Mouse (Mus musculus): Measurements from ENCODE around the gene St6galnac1.
"Not testable (repeated sequence)": the region's sequence is repeated elsewhere in the genome, so short reads cannot be mapped to it uniquely, and the experiment has no call there.

St6galnac1 gene

DNA sequence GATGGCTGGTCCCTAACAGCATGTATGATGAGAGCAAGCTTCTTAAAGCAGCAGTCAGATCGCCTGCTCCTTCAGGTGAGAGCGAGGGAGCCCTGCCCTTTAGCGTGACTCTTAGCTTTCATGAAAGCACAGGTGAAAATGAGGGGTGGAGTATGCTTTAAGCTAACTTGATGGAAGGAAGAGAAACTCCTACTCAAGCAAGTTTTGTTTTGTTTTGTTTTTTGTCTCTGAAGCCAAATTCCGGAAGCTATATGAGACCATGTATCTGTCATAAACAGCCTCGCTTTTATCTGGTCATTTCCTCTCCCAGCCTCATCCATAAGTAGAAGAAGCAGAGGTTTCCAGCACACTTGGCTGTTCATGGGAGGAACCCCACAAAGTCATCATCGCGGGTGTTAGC lies at the start of gene St6galnac1:
Gene St6galnac1 (minus strand): TSS at position 101 of the 400 bp plus-strand sequence.
- no peak for DNase-seq (ENCODE audit: low spot score)

- not testable (repeated sequence) for DNase-seq (ENCODE audit: low spot score)
Measured at GRCm38 (mm10) chr11:116823885-116824284, 48.6 kb upstream of the St6galnac1 start.

GRCm38 (mm10) chr11:116823255-116823654 lies 47.9 kb upstream of the St6galnac1 start:
- no peak for DNase-seq (ENCODE audit: low spot score)

GRCm38 (mm10) chr11:116822626-116823025 lies 47.3 kb upstream of the St6galnac1 start:
- DNase-seq (ENCODE audit: low spot score), result no peak

GRCm38 (mm10) chr11:116822215-116822614 lies 46.9 kb upstream of the St6galnac1 start:
- no peak for DNase-seq (ENCODE audit: low spot score)

- DNase-seq (ENCODE audit: low spot score), result no peak
Measured at GRCm38 (mm10) chr11:116821057-116821940, 46.0 kb upstream of the St6galnac1 start.

- no peak for DNase-seq (ENCODE audit: low spot score)
Measured at GRCm38 (mm10) chr11:116819932-116820593, 44.8 kb upstream of the St6galnac1 start.

DNA sequence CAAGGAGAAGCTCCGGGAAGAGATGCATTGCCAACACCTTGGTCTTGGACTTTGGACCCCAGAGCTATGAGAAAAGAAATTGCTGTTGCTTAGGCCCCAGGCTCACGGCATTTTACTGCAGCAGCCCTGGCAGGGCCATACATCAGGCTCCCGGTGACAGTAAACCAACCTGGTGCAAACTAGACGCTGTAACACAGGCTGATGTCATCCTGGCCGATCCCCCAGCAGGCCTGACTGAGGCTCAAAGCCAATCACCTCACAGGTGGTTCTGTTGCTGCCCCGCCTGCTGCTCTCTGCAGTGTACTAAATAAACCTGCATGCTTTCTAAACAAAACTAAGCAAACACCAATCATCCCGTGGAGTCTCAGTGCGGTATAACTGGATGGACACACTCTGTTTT lies 43.4 kb upstream of the St6galnac1 start:
- no peak for DNase-seq (ENCODE audit: low spot score)

DNA sequence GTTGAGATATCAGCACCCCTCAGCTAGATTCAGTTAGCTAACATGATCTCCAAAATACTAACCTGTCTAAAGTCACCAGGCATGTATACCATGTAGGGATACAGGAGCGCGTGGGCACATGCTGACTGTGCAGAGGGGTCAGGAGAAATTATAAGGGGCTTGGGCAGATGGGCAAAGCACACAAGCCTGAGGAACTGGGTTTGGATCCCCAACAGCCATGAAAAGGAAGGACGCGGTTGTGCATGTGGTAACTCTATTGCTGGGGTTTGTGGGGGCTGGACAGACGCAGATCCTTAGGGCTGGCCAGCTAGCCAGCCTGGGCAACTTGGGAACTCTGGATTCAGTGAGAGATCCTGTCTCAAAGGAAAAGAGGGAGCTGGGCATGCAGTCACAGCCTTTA lies 42.3 kb upstream of the St6galnac1 start:
- DNase-seq (ENCODE audit: low spot score), result no peak

GRCm38 (mm10) chr11:116816769-116817168 lies 41.5 kb upstream of the St6galnac1 start:
- DNase-seq (ENCODE audit: low spot score), result no peak

GRCm38 (mm10) chr11:116814884-116815415 lies 39.6 kb upstream of the St6galnac1 start:
- DNase-seq (ENCODE audit: low spot score), result no peak

DNA sequence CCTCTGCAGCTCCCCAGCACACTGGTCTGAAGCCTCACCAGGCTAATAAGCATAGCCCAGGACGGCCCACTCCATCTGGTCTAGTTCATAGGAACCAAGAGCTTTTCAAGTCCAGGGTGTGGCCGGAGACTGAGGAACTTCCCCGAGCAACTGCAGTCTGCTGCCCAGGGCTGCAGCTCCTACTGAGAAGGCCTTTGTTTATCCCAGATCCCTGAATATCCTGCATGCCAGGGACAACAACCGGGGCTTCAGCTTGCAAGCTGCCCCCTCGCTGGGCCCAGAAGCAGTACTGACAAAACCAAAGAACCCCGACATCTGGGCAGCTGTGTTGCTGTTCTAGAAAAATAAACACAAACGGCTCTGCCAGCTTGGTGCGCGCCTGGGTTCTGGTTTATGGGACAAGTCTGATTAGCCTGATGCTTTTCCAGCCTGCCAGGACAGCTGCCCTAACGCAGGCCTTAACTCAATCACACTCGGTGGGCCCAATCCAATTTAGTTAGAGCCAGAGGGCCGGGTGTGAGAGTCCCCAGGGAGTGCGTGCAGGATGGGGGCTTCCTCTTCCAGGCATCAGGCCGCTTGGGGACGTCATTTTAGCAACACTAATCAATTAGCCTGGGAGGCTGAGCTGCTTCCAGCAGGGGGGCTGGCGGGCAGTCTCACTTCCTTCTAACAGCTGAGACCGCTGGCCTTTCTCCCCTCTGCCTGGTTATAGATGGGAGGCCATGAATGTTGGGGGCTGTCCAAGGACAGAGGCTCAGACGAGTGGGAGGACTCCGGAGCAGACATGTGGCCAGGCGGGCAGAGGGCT lies 39.0 kb upstream of the St6galnac1 start:
- DNase-seq (ENCODE audit: low spot score), result no peak

DNA sequence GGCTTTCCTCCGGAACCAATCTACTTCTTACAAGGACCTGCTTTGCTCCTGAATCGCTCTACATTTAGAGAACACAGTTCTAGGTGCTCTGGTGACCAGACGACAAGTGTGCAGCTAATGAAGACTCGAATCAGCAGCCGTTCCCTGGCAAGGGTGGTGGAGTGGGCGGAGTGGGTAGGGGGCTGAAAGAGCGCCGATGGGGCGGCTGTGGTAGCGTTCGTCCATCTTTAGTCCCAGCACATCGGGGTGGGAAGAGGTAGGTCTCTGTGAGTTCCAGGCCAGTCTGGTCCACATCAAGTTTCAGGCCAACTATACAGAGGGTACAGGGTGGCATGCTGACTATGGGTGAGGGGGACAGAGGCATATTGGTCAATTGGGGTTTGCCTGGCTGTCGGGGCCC lies 38.3 kb upstream of the St6galnac1 start:
- DNase-seq (ENCODE audit: low spot score), result no peak

GRCm38 (mm10) chr11:116812793-116813529 lies 37.7 kb upstream of the St6galnac1 start:
- no peak for DNase-seq (ENCODE audit: low spot score)

DNA sequence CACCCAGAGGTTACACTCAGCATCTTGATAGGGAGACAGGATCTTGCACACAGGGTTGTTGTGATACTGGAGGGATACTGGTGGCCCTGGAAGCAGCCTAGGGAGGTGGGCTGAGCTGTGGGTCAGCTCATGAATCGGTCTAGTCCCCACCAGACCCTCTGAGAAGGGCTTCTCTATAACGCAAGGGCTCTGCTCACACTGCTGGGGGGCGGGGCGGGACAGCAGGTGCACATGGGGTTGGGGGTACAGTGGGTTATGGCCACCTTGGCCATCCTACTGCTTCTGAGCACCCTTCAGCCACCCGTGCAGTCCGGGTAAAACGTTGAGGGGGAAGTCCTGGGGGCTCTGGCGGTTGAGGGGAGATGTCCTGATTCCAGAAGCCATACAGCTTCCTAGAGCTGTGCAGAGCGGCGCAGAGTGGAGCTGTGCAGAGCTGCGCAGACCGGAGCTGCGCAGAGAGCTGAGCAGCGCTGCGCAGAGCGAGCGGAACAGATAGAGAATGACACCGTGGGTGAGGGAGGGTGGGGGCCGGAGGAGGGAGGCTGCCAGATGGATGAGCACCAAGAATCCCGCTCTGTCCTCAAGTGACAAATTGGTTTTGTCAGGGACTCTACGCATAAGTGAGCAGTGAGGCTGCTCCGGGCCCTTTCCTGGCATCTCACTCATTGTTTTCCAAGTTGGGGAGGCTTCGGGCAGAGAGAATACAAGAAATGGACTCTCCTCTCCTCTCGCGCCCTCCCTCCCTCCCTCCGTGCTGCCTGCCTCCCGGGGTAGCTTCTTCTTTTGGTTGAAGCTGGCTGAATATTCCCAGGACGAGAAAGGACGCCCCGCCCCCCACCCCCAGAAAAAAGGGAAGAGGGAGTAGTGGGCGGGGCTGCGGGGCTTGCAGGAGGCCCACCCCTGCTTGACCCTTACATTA lies 35.9 kb upstream of the St6galnac1 start:
- no peak for DNase-seq (ENCODE audit: low spot score)

- no peak for DNase-seq (ENCODE audit: low spot score)
Measured at GRCm38 (mm10) chr11:116810528-116810927, 35.2 kb upstream of the St6galnac1 start.

DNA sequence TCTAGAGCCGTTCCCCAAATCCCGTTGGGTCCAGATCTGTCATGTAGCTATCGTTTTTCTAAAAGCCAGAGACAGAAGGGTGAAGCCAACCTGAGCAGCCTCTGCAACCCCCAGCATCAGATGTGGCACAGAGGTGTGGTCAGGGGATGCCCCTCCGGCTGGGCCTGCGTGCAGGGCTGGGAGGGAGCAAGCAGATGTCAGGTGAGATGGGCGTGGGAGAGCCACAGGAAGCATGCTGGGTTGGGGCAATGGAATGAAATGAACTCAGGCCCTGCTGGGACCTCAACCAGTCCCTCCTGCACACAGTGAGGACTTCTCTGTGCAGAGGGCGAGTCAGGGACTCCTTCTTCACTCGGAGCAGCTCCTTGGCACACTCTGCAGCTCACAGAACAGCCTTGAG lies 34.2 kb upstream of the St6galnac1 start:
- DNase-seq (ENCODE audit: low spot score), result no peak

DNA sequence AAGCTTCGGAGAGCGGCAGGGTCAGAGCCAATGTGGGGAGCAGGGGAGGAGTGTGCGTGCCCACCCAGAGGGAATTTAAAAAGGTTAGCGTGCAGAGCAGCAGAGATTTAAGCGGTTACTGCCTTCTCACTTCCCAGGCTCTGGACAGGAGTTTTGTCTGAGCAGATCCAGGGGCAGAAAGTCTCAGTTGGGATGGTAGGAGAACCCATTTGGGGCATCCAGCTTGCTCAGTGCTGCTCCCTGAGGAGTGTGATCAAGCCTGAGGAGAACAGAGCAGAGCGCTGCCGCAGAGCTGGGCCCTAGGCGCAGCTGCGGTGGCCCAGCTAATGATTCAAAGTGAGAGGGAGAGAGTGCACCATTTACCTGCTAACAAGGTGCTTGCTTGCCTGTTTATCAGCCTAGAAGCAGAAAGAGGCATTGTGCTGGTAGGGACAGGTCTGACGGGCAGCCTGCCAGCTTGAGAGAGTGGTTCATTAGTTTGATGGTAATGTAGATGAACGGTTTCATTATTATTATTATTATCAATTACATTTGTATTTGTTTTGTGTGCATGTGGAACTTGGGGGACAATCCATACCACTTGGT lies 33.6 kb upstream of the St6galnac1 start:
- no peak for DNase-seq (ENCODE audit: low spot score)

DNA sequence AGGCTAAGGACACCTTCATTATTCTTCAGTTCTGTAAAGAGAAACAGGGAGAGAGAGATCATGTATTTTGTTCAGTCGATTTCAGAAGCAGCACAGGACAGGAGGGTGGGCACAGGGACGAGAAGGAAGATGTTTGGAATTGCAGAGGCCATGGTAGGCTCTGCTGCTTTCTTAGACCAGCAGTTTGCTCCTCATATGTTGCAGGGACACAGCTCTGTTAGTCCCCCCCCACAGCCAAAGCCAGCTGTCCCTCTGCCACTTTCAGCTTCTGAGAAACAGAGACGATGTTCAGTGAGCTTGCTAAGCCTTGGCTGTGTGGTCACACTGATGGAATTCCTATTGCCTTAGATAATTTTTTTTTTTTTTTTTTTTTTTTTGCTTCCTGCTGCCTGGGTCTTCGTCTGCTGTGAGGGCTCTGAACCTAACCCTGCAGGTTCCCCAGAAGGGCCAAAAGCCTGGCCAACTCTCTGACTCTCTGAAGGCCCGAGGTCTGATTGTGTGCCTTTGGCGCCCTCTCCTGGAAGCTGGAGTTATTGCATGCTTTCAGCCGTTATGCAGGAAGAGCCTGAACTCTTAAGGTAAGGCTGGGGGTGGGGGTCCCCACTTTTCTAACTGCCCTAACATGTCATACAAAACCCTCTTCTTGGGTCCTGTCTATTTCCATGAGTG lies 32.8 kb upstream of the St6galnac1 start:
- peak; percentile 75 for DNase-seq (ENCODE audit: low spot score)

Measured in ovary, postnatal 10 days (tissue).